Mouse (Mus musculus) lung, embryonic 16.5 days (tissue): ENCODE data around the gene Trim67. TPM values are rescaled to one million over a fixed set of nuclear protein-coding genes. Genes with fewer than 3 reads are reported as not detected.

Experiments used
- ATAC-seq: fragments of 200-750 bp; cut with Nextera tagmentation; 2 replicates; pipeline ENCODE4 v1.8.0; 2017; ENCODE audit warnings: low read depth, mild to moderate bottlenecking, moderate library complexity
- H3K27ac ChIP-seq: fragments of 300-500 bp; sonication (generic); 2 replicates; pipeline ENCODE4 v1.5.1; 2014; ENCODE audit warnings: mild to moderate bottlenecking, control low read depth, low read length
- H3K27me3 ChIP-seq: fragments of 300-500 bp; sonication (generic); 2 replicates; pipeline ENCODE4 v1.6.1; 2014; ENCODE audit warnings: low read depth, low read length, mixed read lengths; ENCODE audit not compliant: control insufficient read depth, insufficient read depth
- H3K36me3 ChIP-seq: fragments of 300-500 bp; sonication (generic); 2 replicates; pipeline ENCODE4 v1.6.1; 2014; ENCODE audit warnings: low read length; ENCODE audit not compliant: control insufficient read depth, insufficient read depth
- H3K4me1 ChIP-seq: fragments of 300-500 bp; sonication (generic); replicated peaks from 2 replicates; pipeline ENCODE4 v1.6.1; 2014; ENCODE audit warnings: low read length, mixed read lengths; ENCODE audit not compliant: control insufficient read depth, insufficient read depth
- H3K4me2 ChIP-seq: fragments of 300-500 bp; sonication (generic); 2 replicates; pipeline ENCODE4 v1.6.1; 2014; ENCODE audit warnings: low read depth, low read length, control low read depth
- H3K4me3 ChIP-seq: fragments of 300-500 bp; sonication (generic); 2 replicates; pipeline ENCODE4 v1.5.1; 2014; ENCODE audit warnings: mild to moderate bottlenecking, low read length, control low read depth
- H3K9ac ChIP-seq: fragments of 300-500 bp; sonication (generic); 2 replicates; pipeline ENCODE4 v1.6.1; 2014; ENCODE audit warnings: low read length, control low read depth
- H3K9me3 ChIP-seq: fragments of 300-500 bp; sonication (generic); 2 replicates; pipeline ENCODE4 v1.6.1; 2016; ENCODE audit warnings: low read length; ENCODE audit not compliant: control insufficient read depth
- WGBS: fragments of 180-500 bp; shearing (Covaris S2); extraction: QIAGEN DNeasy Blood & Tissue Kit; methylation state at CpG from one replicate; pipeline ENCODE4 v1.1.7; 2014; 5-methylcytosine and 5-hydroxymethylcytosine counted together
- polyA plus RNA-seq: library from polyadenylated mRNA; unstranded; fragments of >200 nt; fragmentation: Nextera tagmentation; extraction: Ambion mirVana; gene quantifications from 2 replicates; pipeline ENCODE4 v1.2.1, GENCODE M21; 2015

Trim67 gene
- 0.84 and 0.92 TPM in 2 replicates for polyA plus RNA-seq

DNA sequence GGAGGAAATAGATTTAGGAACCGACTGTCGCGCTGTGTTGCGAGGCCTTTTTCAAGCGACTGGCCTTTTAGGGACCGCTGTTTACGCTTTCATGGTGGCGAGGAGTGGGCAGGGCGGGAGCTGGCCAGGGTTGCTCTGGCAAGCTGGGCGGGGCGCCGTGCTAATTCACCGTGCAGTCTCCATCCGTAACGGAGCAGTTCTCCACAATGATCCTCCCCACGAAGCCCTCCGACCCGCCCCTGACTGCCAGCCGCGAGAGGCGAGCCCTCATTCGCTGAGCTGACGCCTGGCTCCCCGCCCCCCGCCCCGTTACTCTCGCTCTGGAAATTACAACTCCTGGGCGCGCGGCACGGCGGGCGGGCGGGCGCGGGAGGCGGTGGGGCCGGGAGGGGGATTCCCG lies at the start of gene Trim67:
TSS of gene Trim67 (plus strand) at position 385 of the 400 bp plus-strand sequence.
- Histone ChIP-seq H3K27me3 (peaks cover 50% of the 10 kb centered on the region), H3K4me3 (peak within 1 kb of the TSS; percentile 63), H3K36me3 (no peaks in the 10 kb centered on the region), H3K9me3 (no peaks in the 10 kb centered on the region), H3K9ac (peak within 1 kb of the TSS; percentile 49; the same call in 1 of the 2 replicates), H3K27ac (no peak within 1 kb of the TSS; the same call in 1 of the 2 replicates), H3K4me1 (peaks cover 28% of the 10 kb centered on the region), H3K4me2 (peak within 1 kb of the TSS; percentile 100)
- under 1% methylated on average over 39 of the region's 39 CpGs for WGBS
- peak; percentile 82 for ATAC-seq

DNA sequence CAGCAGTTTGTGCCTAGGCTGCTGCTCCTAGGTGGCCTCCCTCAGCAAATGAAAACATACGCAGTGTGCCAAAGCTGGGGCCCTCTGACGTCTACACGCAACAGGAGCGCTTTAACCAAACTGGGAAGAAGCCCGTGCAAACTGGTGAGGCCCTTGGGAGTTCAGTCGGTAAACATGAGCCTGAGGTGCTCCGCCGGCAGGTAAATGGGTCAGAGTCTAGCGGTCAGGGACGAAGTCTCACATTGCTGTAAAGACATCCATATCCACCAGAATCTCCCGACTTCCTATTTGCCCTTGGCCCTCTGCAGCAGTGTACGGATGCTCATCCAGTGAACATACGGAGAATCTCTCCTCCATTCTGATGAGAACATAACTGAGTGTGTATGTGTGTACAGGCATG lies 46.2 kb upstream of the Trim67 start:
- no peak overlapping the region for H3K4me2 ChIP-seq
- no peaks in the 10 kb centered on the region for H3K9me3 ChIP-seq
- no peaks in the 10 kb centered on the region for H3K36me3 ChIP-seq
- no peak for ATAC-seq
- 46% methylated on average over 13 of the region's 13 CpGs for WGBS
- H3K4me1 ChIP-seq, result peaks cover 7% of the 10 kb centered on the region
- H3K27me3 ChIP-seq, result peaks cover 14% of the 10 kb centered on the region
- H3K9ac ChIP-seq, result no peak overlapping the region
- H3K27ac ChIP-seq, result no peak overlapping the region
- no peak overlapping the region for H3K4me3 ChIP-seq

DNA sequence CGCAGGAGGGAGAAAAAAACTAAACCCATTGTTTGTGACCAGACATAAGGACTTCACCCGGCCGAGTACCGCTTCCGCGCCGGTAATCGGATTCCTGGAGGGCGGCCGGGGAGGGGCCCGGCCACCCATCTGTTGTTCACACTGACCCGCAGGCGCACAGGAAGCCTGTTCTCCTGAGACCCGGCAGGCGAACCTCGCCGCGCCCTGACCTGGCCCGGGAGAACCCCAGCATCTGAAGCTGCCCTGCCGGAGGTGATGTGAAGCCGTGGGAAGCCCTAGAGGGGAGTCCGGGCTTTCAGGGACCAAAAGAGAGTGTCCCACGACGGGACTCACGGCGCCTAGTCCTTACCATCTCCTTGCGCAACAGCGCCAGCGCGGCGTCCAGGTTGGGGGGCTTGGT lies 41.7 kb upstream of the Trim67 start:
- under 1% methylated on average over 31 of the region's 31 CpGs for WGBS
- ATAC-seq, result peak; percentile 27; the same call in 1 of the 2 replicates
- Histone ChIP-seq H3K4me3 (peak overlapping the region; percentile 71), H3K36me3 (no peaks in the 10 kb centered on the region), H3K27me3 (peaks cover 20% of the 10 kb centered on the region), H3K9me3 (no peaks in the 10 kb centered on the region), H3K27ac (0 out of 2 replicates have a peak overlapping the region, but pooled peaks have one; percentile 20), H3K4me2 (peak overlapping the region; percentile 92), H3K4me1 (peaks cover 23% of the 10 kb centered on the region), H3K9ac (peak overlapping the region; percentile 65)

DNA sequence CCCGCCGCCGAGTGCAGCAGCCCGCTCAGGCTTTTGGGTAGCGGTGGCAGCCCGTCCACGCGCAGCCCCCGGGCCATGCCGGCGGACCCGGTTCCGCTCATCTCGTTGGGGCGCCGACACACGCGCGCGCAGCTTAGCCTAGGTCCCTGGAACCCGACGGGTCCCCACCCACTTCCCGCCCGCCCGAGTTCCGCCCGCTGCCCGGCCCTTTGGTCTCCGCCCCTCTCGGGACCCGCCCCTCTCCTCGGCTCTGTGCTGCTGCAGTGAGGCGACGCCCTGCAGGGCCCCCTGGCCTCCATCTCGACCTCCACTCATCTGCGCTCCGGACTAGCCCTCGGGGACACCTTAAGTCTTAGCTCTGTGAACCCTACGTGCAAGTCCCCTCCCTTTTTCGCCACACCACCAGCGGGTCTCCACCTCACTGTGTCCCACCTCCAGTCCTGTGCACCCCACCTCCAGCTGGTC lies 41.2 kb upstream of the Trim67 start, which contains the start of gene Fam89a:
TSS of gene Fam89a (minus strand) at position 124 of the 465 bp plus-strand sequence.
- peak within 1 kb of the TSS; percentile 65 for H3K9ac ChIP-seq
- peaks cover 19% of the 10 kb centered on the region for H3K4me1 ChIP-seq
- peak within 1 kb of the TSS; percentile 41; the same call in 1 of the 2 replicates for H3K27ac ChIP-seq
- H3K4me3 ChIP-seq, result peak within 1 kb of the TSS; percentile 71
- under 1% methylated on average over 10 of the region's 41 CpGs for WGBS
- H3K36me3 ChIP-seq, result no peaks in the 10 kb centered on the region
- peak within 1 kb of the TSS; percentile 92 for H3K4me2 ChIP-seq
- H3K9me3 ChIP-seq, result no peaks in the 10 kb centered on the region
- H3K27me3 ChIP-seq, result peaks cover 20% of the 10 kb centered on the region
- ATAC-seq, result peak; percentile 86

DNA sequence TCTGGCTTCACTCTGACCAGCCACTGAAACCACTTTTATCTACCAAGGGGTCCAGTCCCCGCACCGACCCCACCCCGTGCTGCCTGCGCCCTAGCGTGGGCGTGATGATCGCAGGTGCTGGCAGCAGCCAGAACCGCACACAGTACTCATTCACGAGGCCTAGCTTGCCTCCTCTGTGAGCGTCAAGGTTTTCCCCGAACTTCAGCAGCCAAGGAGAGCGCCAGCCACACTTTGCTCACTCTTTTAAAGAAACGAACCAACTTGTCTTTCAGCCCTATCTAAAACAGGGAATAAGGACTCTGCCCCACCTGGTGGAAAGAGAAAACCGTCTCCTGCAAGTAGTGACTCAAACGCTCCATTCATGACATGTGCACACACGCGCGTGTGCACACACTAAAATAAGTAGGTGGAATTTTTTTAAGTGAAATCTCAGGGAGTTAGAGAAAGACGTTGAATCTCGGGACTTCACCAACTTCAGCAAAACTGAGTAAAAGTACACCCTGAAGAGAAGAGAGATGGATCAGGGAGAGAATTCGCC lies 40.5 kb upstream of the Trim67 start:
- WGBS, result 30% methylated on average over 21 of the region's 21 CpGs

DNA sequence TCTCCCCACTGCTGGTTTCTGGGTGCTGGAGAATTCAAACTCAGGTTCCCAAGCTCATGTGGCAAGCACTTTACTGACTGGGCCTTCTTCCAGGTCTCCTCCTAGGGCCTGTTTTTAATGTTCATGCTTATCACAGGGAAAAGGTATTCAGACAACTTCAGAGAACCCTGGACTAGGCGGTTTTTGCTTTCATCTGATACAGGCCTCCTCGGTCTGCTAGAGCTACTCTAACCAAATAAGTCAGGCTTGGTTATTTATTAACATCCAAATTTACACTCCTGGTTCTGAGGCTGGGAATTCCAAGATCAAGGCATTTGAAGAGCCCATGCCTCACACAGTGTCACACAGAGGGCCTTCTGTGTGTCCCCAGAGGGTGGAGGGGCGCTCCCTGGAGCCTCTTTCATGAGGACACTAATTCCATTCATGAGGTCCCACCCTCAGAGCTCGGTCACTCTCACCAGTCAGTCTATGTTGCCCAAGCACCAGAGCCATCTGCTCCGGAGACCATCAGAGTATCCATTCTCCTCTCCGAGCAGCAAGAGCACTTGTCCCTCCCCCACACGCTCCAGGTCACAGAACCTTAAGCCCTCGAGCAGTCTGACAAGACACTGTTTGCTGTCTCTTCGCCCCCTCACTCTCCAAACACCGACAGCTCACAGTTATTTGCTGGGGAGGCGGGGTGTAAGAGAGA lies 38.6 kb upstream of the Trim67 start:
- Histone ChIP-seq H3K4me2 (peak overlapping the region; percentile 15), H3K4me3 (no peak overlapping the region), H3K27me3 (peaks cover 20% of the 10 kb centered on the region), H3K9ac (no peak overlapping the region), H3K4me1 (peaks cover 19% of the 10 kb centered on the region), H3K27ac (peak overlapping the region; percentile 85), H3K9me3 (no peaks in the 10 kb centered on the region), H3K36me3 (no peaks in the 10 kb centered on the region)
- WGBS, result 10% methylated on average over 11 of the region's 11 CpGs
- ATAC-seq, result peak; percentile 64

More for the DNA sequence above, 40.5 kb upstream of the Trim67 start:
- H3K27ac ChIP-seq, result peak overlapping the region; percentile 41; the same call in 1 of the 2 replicates
- peak overlapping the region; percentile 92; the same call in 1 of the 2 replicates for H3K4me2 ChIP-seq
- peaks cover 19% of the 10 kb centered on the region for H3K4me1 ChIP-seq
- H3K36me3 ChIP-seq, result no peaks in the 10 kb centered on the region
- H3K9me3 ChIP-seq, result no peaks in the 10 kb centered on the region
- H3K4me3 ChIP-seq, result no peak overlapping the region; the same call in 1 of the 2 replicates
- no peak for ATAC-seq
- H3K9ac ChIP-seq, result no peak overlapping the region
- H3K27me3 ChIP-seq, result peaks cover 20% of the 10 kb centered on the region

DNA sequence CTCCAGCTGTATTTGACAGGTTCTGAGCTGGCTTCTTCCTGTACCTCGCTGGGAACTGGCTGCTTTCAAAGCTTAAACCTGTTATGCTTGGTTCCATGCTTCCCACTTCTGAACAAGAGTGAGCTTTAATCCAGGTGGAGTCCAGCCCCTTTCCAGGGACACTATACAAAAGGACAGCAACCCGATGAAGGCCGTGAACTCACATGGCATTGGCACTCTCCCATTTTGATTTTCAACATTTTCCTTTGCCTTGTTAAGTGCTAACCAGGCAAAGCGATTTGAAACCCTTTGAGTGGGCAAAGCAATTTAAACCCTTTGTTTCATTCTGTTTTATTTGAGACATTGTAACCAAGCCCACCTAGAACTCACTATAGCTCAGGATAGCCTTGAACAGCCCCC lies 38.1 kb upstream of the Trim67 start:
- Histone ChIP-seq H3K27ac (peak overlapping the region; percentile 85), H3K9ac (no peak overlapping the region), H3K9me3 (no peaks in the 10 kb centered on the region), H3K4me1 (peaks cover 19% of the 10 kb centered on the region), H3K4me3 (no peak overlapping the region), H3K36me3 (no peaks in the 10 kb centered on the region), H3K4me2 (peak overlapping the region; percentile 15; the same call in 1 of the 2 replicates), H3K27me3 (peaks cover 20% of the 10 kb centered on the region)
- 14% methylated on average over 4 of the region's 4 CpGs for WGBS
- no peak for ATAC-seq

DNA sequence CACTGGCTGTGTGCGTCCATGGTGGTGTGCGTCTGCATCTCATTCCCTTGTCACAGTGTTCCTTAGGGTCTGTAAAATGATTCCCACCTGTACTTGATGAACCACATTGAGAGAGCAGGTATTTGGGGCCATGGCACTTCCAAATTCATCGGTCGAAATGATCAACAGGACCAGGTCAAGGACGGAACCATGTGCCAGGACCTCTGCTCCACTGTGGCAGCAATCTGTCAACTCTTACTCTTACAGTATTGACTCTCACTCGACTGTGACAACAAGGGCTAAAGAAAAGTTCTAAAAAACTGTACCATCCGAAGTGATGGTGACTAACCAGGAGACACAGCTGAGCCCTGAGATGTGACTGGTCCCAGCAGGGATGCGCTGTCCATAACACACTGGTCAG lies 37.4 kb upstream of the Trim67 start:
- 66% methylated on average over 8 of the region's 8 CpGs for WGBS
- H3K27ac ChIP-seq, result peak overlapping the region; percentile 85

DNA sequence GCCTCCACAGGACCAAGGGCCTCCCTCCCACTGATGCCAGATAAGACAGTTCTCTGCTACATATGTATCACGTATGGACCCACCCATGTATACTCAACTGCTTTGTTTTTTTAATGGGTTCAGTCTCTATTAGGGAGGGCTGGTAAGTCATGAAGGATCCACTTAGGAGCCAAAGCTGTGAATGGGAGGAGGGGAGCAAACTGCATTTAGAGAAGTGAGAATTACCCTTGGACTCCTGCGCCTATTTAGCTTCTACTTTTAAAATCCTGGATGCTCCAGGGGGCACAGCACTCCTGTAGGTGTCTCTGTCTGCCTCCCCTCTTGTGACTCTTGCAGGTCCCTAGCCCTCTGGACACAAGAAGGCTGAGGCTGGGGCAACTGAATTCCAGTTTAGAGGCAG lies 36.7 kb upstream of the Trim67 start:
- 42% methylated on average over 2 of the region's 2 CpGs for WGBS
- no peaks in the 10 kb centered on the region for H3K9me3 ChIP-seq
- ATAC-seq, result no peak
- H3K4me2 ChIP-seq, result no peak overlapping the region
- no peak overlapping the region for H3K4me3 ChIP-seq
- H3K4me1 ChIP-seq, result peaks cover 17% of the 10 kb centered on the region
- peaks cover 11% of the 10 kb centered on the region for H3K27me3 ChIP-seq
- peak overlapping the region; percentile 25; the same call in 1 of the 2 replicates for H3K27ac ChIP-seq
- H3K9ac ChIP-seq, result no peak overlapping the region
- no peaks in the 10 kb centered on the region for H3K36me3 ChIP-seq

More for the DNA sequence above, 37.4 kb upstream of the Trim67 start:
- no peaks in the 10 kb centered on the region for H3K36me3 ChIP-seq
- H3K9ac ChIP-seq, result no peak overlapping the region
- ATAC-seq, result no peak
- peaks cover 17% of the 10 kb centered on the region for H3K27me3 ChIP-seq
- H3K9me3 ChIP-seq, result no peaks in the 10 kb centered on the region
- peaks cover 19% of the 10 kb centered on the region for H3K4me1 ChIP-seq
- no peak overlapping the region for H3K4me3 ChIP-seq
- no peak overlapping the region for H3K4me2 ChIP-seq
